Mouse (Mus musculus): Measurements from ENCODE around the gene Fam219a. TPM values are rescaled to one million over a fixed set of nuclear protein-coding genes. Genes with fewer than 3 reads are reported as not detected.

Fam219a gene
- total RNA-seq, 2 experiments from 2014 or later, result 19.3 to 20.4 TPM

DNA sequence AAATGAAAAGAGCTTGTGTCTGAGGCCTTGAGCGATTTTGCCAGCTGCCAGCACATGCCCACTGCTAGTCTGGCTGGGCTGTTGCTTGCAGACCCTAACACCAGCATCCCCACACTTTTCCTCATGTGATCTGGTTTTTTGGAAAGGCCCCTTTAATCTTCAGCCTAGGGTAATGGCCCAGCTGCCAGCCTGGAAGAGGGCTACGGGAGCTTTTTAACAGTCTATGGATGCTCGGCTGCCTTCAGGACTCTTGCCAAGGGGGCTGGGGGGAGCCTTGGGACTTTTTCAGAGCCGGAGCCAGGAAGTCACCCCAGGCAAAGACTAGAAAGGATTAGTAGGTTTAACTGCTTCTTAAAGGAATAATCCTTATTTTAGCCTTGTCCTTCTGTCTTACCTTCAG lies 56.0 kb downstream of the Fam219a start:
- no peak for DNase-seq
- intact Hi-C loops (cut with DNase I), result no loop called here

DNA sequence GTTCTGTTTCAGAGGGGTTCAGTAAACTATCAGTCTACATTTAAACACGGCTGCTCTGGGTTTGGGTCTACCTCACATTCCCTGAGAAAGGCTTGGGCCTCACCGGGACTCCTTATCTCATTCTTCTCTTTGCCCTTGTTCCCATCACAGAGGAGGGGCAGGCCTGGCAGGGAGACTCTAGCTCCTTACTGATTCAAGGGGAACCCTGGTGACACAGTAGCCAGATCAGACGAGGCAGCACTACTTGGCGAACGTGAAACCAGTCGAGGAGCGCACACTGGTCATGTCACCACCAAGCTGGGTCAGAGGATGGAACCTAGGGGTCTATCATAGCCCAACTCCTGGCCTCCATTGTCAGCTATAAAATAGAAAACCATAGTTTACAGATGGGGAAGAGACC lies 61.3 kb downstream of the Fam219a start:
- no peak for DNase-seq
- intact Hi-C loops (cut with DNase I), result no loop called here

DNA sequence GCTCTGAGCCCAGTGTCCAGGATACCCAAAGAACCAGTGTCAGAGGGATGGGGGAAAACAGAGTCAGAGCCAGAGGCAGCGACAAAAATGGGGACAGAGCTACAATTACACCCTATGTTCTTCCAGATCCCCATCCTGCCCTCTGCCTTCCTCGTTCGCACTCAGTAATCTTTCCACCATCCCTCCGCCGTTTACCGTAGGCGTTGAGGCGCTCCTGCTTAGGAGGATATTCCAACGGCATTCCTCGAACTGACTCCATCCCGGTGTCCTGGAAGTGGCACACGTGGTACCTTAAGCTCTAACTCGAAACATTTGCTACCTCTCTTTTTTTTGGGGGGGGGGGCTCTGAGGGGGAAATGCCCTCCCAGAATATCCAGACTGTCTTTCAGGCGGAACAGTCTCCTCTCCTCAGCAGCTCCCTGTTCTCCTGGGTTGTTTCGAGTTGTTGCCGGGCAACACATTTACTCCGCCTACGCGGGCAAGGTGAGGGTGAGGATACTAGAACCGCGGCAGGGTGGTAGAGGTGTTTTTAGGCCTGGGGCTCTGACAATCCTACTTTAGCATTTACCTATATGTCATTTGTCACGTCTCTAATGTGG lies 61.9 kb downstream of the Fam219a start:
- no peak for DNase-seq
- intact Hi-C loops (cut with DNase I), result no loop called here

DNA sequence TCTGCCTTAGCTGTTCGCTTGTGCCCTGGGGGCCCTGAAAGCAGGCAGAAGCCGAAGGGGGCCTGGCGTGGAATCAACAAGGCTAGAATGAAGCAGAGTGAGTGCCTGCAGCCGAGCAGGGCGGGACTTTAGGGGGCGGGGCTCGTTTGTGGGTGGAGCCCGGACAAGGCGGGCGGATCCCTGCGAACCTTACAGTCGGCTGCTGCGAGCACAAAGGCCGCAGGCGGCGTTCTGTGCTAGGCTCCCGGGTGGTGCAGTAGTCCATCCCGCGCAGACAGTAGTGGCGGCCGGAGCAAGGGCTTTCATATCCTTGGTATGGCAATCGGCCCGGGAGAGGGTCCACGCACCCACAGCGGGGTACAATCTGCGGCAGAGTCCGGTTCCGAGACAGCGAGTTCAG lies 62.4 kb downstream of the Fam219a start:
- intact Hi-C loops (cut with DNase I), result no loop called here
- DNase-seq, result peak; percentile 82

DNA sequence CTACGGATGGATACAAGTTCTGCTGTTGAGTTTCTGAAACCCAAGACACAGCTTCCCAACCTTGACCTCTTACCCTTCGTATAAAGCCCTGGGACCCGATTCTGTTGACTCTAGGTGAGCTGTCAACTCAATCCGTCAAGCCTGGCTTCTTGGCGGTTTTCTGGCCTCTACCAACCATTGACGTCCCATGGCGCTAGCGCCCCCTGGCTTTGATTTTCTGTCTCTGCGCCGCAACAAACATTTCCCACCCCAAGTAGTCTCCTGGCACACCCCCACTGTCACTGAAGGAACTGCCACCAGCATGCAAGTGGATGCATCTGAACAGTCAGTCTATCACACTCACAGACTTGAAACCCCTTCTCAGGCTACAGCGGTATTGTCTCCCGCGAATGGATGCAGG lies 63.2 kb downstream of the Fam219a start:
- intact Hi-C loops (cut with DNase I), result no loop called here

DNA sequence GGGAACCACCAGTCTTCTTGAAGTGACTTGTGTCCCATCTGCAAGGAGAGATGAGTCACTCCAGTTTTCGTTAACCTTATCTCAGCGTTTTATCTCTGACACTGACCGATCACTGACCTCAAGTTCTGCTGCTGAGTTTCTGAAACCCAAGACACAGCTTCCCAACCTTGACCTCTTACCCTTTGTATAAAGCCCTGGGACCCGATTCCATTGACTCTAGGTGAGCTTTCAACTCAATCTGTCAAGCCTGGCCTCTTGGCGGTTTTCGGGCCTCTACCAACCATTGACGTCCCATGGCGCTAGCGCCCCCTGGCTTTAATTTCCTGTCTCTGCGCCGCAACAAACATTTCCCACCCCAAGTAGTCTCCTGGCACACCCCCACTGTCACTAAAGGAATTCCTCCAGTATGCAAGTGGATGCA lies 64.2 kb downstream of the Fam219a start:
- intact Hi-C loops (cut with DNase I), result loop anchor here (2.0 kb wide), 1 partner anchor 36 kb away; no protein-coding TSS in a partner anchor
- DNase-seq, result no peak

More for the DNA sequence above, 63.2 kb downstream of the Fam219a start:
- peak; percentile 36 to 57 for DNase-seq

DNA sequence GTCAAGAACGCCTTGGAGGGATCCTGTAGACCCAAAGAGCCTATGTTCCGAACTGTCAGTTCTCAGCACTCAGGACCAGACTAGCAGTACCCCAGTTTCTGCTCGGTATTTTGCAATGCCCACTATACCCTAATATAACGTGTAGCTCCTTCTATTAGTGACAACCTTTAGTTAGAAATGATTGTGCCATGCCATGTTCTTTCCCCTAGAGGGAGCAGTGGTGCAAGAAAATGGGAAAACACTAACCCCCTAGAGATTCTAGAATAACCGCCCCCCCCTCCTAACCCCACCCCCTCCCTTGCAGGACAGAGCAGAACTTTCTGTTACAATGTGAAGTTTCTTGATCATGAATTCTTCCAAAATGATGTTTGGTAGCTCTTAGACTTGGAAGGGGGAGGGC lies 65.0 kb downstream of the Fam219a start:
- intact Hi-C loops (cut with DNase I), result loop anchor here (2.0 kb wide), 1 partner anchor 36 kb away; no protein-coding TSS in a partner anchor
- DNase-seq, result no peak

DNA sequence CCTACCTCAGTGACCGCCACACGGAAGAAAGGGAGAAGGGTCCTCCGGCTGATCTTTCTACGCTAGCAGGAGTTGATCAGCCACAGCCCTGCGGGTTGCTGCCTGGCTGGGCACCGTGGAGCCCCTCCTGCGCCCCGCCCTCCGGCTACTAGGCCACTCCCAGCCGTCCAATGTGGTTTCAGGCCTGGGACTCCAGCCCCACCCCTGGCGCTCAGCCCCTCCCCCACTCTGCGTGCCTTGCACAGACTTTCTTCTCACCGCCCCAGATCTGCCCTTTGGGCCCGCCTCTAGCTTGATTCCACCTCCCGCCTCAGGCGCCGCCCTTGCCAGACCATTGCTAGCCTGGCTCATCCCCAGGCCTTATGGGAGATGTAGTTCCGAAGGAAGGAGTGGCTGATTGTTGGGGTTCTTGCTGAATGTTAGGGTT lies 66.3 kb downstream of the Fam219a start, which contains the start of gene AI464131:
Gene AI464131, minus strand, starts transcription at position 91 of the 427 bp plus-strand sequence.
- peak; percentile 96 to 99 for DNase-seq
- intact Hi-C loops (cut with DNase I), result no loop called here

DNA sequence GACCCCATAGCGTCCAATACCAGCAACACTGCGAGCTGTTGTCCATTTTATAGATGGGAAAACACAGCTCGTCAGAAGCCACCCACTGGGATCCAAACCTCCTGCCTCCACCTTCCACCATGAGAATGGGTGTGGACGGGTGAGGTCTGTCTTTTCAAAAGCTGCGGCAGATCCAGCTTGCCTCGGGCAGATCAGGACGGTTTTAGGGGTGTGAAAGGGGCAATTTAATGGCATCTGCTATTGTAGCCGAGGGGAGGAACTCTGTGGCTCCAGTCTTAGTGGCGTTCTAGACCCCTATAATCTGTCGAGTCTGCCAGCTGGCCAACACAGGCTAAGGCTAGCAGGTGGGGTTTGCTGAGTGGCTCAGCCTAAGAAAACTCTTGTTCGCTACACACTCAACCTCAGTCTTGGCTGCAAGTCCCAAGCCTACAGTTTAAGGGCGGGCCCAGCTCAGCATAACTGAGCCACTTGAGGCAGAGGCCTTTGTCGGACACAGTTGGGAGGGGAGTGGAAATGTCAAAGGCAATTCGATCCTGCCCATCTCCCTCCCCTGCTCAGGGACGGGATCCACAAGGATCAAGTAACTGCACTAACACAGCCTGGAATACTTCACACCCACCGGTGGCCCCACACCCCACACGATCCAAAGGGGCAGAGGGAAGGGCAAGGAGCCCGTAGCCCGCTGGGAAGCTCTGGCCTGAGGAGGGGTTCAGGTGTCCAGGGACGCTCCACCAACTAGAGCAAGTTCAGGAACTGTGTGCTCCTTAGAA lies 67.0 kb downstream of the Fam219a start:
- DNase-seq, result peak in 1 of 2 experiments; percentile 35
- intact Hi-C loops (cut with DNase I), result no loop called here

DNA sequence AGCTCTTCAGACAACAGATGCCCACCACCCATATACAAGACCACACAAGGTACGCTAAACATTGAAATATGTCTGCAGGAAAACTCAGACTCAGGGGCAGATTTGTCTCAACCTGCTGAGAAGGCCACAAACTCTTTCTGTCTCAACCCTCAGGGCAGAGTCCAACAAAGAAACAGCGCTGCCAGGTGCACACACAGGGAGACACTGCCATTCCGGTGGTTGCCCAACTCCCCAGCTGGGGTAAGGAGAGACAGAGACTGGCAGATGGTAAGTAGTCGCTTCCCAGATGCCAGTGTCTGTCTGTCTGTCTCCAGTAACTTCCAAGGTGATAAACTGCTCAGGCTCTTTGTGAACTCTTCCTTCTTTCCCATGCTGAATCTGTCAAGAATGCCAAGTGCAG lies 68.6 kb downstream of the Fam219a start:
- DNase-seq, result no peak

DNA sequence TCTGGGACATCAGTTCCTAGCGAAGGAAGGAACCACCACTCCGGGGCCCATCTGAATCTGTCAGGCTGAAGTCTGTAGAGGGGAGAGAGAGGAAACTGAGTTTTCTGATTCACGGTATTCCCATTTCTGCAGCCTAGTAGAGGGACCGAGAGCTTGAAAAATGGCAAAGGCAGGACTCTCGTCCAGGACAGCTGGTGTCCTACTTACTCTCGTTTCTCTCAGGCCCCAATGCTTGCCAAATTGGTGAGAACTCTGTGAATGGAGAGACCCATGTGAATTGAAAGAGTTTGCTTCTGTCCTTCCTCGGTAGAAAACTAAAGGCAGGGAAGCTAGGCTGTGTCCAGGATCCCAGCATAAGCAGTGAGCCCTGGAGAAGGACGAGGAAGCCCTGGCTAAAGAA lies 69.7 kb downstream of the Fam219a start:
- intact Hi-C loops (cut with DNase I), result loop anchor here (2.0 kb wide), 1 partner anchor 15 kb away; no protein-coding TSS in a partner anchor
- no peak for DNase-seq

More for the DNA sequence above, 68.6 kb downstream of the Fam219a start:
- intact Hi-C loops (cut with DNase I), result no loop called here

DNA sequence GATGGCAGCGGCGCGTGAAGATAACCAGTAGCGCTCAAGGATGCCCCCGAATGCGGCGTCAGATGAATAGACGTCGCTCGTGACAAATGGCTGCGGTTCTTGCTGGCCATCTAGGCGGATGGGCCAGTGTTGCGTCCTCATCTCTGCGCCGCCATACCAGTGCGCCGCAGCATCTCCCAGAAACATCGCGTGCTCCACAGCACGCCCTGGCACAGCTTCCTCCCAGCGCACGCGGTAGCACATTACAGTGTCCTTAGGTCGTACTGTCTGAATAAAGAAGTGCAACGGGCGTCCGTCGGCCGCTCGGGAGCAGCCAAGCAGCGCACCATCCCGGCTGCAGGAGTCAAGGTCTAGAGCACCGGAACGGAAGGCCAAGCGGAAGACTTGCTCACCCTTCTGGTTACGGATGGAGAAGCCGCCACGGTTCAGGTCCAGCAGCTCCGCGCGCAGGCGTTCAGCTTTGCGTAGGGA lies 70.4 kb downstream of the Fam219a start:
- intact Hi-C loops (cut with DNase I), result loop anchor here (2.0 kb wide), 1 partner anchor 14 kb away; no protein-coding TSS in a partner anchor
- no peak for DNase-seq

DNA sequence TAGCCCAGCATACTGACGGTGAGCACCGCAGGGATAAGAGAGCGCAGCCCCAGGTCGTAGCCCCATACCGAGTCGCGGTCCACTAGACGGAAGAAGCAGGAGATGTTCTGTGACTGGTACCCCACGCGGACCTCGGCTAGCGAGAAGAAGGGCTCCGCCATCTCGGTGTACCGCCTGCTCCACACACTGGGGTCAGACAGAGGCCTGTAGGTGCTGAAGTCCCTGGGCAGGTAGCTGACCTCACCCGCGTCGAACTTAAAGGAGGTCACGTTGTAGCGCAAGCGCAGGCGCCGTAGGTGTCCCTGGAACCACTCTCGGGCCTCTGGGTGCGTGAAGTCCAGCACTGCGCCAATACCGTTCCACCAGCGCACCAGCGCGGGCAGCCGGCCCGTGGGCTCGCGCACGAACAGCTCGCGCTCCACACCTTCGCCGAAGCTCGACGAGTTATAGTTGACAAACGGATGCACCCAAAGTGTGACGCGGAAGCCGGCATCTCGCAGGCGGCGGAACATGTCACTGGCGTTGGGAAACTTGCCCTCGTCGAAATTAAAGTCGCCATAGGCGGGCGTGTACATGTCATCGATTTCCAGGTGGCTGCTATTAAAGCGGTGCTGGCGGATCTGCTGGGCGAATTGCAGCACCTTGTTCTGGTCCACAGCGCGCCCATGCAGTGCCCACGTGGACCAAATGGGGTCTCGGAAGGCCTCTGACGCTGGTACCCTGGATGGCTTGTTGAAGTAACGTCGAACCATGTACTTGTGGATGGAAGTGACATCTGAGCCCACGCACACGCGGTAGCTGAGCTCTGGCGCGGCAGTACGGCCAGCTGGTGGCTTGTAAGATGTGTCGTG lies 71.1 kb downstream of the Fam219a start:
- no peak for DNase-seq
- intact Hi-C loops (cut with DNase I), result loop anchor here (2.0 kb wide), 1 partner anchor 13 kb away; no protein-coding TSS in a partner anchor

DNA sequence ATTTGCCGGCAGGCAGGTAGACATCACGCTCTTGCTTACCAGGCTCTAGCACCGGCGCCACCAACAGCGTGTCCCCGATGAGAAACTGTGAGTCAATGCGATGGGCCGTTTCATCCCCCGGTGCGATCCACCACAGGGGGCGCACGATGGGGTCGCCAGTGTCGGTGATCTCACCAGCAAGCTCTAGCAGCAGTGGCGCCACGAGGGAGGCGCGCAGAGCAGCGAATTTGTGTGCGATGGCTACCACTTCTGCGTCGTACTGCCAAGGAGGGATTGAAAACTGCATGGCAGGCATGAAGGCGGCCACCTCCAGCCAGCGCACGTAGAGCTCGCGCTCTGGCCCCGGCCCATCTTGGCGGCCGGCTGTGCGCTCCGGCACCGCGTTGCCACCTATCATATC lies 71.8 kb downstream of the Fam219a start:
- DNase-seq, result no peak
- intact Hi-C loops (cut with DNase I), result no loop called here

DNA sequence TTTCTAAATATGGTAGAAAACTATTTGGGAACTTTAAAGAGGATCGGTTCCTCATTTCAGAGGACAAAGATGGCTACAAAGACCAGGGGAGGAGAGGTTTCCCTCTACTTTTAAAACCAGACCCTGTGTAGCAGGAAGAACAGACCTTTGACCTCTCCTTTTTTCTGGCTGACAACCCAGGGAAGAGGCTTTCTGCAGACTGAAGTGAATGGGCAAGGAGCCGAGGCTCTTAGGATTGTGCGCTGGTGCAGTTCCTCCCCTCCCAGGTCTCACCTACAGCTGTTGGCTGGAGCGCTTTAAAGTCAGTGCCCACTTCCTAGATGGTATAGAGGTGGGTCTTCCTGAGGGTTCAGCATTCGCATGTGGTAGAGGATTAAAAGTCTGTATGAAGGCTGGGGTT lies 72.3 kb downstream of the Fam219a start:
- DNase-seq, result no peak
- intact Hi-C loops (cut with DNase I), result no loop called here

DNA sequence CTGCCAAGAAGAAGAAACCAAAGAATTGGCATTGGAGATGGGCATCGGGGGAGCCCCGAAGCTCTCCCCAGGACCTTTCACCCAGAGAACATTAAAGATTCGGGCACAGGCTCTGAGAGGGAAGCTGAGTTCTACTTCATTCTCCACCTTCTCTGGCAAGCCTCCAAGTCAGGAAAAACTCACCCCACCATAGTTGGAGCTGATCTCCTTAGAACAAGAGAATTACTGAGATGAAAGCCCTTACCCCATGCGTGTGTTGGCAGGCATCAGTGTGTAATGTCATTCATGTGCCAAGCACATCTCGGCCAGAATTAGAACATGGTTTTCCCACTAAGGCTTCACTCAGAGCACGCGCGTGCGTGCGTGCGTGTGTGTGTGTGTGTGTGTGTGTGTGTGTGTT lies 73.5 kb downstream of the Fam219a start:
- intact Hi-C loops (cut with DNase I), result no loop called here
- no peak for DNase-seq

DNA sequence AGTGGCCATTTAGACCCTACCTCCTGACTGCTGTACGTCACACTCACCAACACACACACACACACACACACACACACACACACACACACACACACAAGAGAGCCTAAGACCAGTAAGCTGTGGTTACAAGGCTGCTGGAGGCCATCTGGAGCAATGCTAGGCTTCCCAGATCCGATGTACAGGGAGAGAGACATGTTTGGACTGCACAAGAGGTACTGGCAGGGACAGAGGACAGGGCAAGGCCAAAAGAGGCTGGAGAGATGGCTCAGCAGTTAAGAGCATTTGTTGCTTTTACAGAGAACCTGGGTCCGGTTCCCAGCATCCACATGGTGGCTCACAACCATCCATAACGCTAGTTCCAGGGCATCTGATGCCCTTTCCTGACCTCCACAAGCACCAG lies 74.3 kb downstream of the Fam219a start:
- intact Hi-C loops (cut with DNase I), result no loop called here
- DNase-seq, result no peak

DNA sequence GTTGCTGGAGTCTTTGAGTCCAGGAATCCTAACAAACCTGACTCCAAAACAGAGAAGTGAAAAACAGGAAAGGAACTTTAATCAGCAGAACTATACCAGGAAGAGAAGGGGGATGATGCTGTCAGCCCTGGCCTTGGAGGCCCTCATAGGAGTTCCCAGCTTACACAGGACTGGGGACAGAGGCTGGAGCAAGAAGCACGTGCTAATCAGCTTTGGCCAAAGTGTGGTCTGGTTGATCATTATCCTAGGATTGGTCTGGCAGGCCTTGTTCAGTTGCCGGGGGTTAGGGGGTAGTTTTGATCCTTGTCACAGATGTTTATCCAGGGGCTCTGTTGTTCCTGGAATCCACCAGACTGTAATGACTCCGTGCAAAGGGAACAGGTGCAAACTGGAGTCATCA lies 75.0 kb downstream of the Fam219a start:
- DNase-seq, result no peak
- intact Hi-C loops (cut with DNase I), result no loop called here

DNA sequence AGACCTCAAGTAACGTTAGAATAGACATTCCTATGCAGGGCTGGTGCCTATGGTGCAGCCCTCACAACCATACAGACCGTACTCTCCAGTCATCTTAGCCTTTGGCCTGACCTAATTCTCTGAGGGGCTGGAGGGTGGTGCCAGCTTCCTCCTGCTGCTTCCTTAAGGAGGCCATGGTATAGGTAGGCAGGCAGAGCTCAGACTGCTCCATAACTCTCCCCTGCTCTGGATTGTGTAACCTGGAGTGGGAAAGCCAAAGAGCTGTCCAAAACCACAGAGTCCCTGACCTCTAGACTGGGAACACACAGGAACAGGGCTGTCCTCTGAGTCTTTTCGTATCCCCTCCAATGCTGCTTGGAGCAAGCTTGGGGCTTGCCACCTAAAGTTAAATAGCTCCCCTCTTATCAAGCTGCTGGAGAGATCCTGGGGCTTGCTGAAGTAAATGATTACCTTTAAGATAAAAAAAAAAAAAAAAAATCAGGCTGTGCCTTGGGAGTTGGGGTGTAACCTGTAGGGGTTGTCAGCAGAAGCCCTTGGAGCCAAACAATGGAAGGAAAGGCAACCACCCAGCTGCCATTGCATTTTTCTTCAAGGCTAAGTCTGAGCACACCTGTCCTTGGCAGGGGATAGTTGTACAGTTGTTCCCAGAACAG lies 75.7 kb downstream of the Fam219a start:
- intact Hi-C loops (cut with DNase I), result no loop called here
- no peak for DNase-seq

DNA sequence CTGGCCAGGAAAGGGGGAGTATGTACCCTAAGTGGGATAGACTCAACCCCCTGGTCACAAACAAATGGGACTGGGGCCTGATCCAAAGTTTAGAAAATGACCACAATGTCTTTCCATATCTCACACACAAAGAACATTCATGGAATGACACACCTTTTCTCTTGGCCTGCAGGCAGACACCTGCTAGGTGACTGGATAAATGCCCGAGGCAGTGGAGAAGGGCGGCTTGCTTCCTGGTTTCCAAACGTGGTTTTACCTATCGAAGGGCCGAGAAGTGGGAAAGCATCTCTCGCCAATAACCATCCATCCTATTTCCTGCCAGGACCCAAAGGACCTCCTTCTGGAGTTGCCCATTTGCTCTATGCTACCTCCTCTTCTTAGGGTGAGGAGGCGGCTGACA lies 76.4 kb downstream of the Fam219a start:
- no peak for DNase-seq
- intact Hi-C loops (cut with DNase I), result no loop called here

All from gastrocnemius, postnatal 36 days (tissue).